ENCODE assay signal across 20 mouse cellular contexts in genomic region chr10:86786083-86786482, GRCm38 (mm10). TPM values are rescaled to one million over a fixed set of nuclear protein-coding genes. Genes with fewer than 3 reads are reported as not detected.
"Had no signal": no experiment of that assay in that cellular context is flagged by ENCODE, and none has a peak within 500 bp of the region (broad histone marks: within the 10 kb centered on the region; RNA-seq: fewer than 3 reads in every experiment).

No protein-coding gene starts in this region.

- H3K9ac ChIP-seq: lung, embryonic 14.5 days; midbrain, embryonic 13.5 days; midbrain, embryonic 15.5 days; neural tube, embryonic 12.5 days; stomach, embryonic 15.5 days had no signal

- DNase-seq: lung, adult 18-20 months; lung, embryonic 14.5 days; lung, postnatal 10 days; right cerebral cortex, postnatal 14 days; thymus, adult 18-20 months; thymus, postnatal 14 days; thymus, postnatal 36 days had no signal

- H3K36me3 ChIP-seq: midbrain, embryonic 13.5 days; midbrain, embryonic 15.5 days; neural tube, embryonic 12.5 days; stomach, embryonic 15.5 days had no signal

- ATAC-seq: midbrain, embryonic 13.5 days; midbrain, embryonic 15.5 days had no signal

- H3K27ac ChIP-seq: macrophage; midbrain, embryonic 13.5 days; midbrain, embryonic 15.5 days; neural tube, embryonic 12.5 days; stomach, embryonic 15.5 days had no signal

- H3K4me3 ChIP-seq: megakaryocyte, embryonic 14.5 days; midbrain, embryonic 13.5 days; midbrain, embryonic 15.5 days; neural tube, embryonic 12.5 days; stomach, embryonic 15.5 days had no signal

- H3K9me3 ChIP-seq: megakaryocyte, embryonic 14.5 days; midbrain, embryonic 13.5 days; midbrain, embryonic 15.5 days; neural tube, embryonic 12.5 days; stomach, embryonic 15.5 days had no signal

- H3K27me3 ChIP-seq: megakaryocyte, embryonic 14.5 days; midbrain, embryonic 15.5 days; stomach, embryonic 15.5 days had no signal

- H3K4me2 ChIP-seq: lung, embryonic 14.5 days; midbrain, embryonic 11.5 days; midbrain, embryonic 13.5 days; midbrain, embryonic 15.5 days; neural tube, embryonic 12.5 days; stomach, embryonic 15.5 days had no signal

RNA-seq across cellular contexts. Expression of gene Gm49358, which starts 22.3 kb away (rescaled TPM):
- total RNA-seq: midbrain, postnatal 0 days; monocyte, adult 5-6 weeks had no signal
- polyA plus RNA-seq: liver, embryonic 16.5 days; lung, embryonic 14.5 days; lung, embryonic 16.5 days; midbrain, embryonic 11.5 days; midbrain, embryonic 13.5 days; midbrain, embryonic 15.5 days; midbrain, postnatal 0 days; neural tube, embryonic 12.5 days; spleen, adult 2 months; stomach, embryonic 15.5 days; thymus, postnatal 0 days had no signal
